Mouse (Mus musculus) CH12F3 (cell line): ENCODE data around the gene Ankrd33b.

Source experiments
- in situ Hi-C: fragments of 300-500 bp; cut with MboI; formaldehyde crosslinking; loops from 2 replicates; pipeline ENCODE4 v1.14.3; 2020; ENCODE audit warnings: low sequenced_read_pairs

The Ankrd33b gene

GRCm38 (mm10) chr15:31312001-31312400 is 55.5 kb downstream of the Ankrd33b start:
- in situ Hi-C loops, result no loop called here

- in situ Hi-C loops, result no loop called here
These were observed 58.0 kb downstream of the Ankrd33b start for GRCm38 (mm10) chr15:31309526-31309925.

- in situ Hi-C loops, result no loop called here
These were observed 60.8 kb downstream of the Ankrd33b start for GRCm38 (mm10) chr15:31306726-31307125.

GRCm38 (mm10) chr15:31305181-31305580 is 62.3 kb downstream of the Ankrd33b start:
- in situ Hi-C loops, result no loop called here

- in situ Hi-C loops, result no loop called here
These were observed 63.2 kb downstream of the Ankrd33b start for GRCm38 (mm10) chr15:31304302-31304701.

GRCm38 (mm10) chr15:31302293-31302990 is 65.1 kb downstream of the Ankrd33b start:
- in situ Hi-C loops, result no loop called here

GRCm38 (mm10) chr15:31299258-31299917 is 68.1 kb downstream of the Ankrd33b start:
- in situ Hi-C loops, result no loop called here

GRCm38 (mm10) chr15:31297777-31298137 is 69.8 kb downstream of the Ankrd33b start:
- in situ Hi-C loops, result no loop called here

- in situ Hi-C loops, result no loop called here
These were observed 70.4 kb downstream of the Ankrd33b start for GRCm38 (mm10) chr15:31296882-31297776.

GRCm38 (mm10) chr15:31294311-31294710 is 73.2 kb downstream of the Ankrd33b start:
- in situ Hi-C loops, result no loop called here

- in situ Hi-C loops, result no loop called here
These were observed 74.9 kb downstream of the Ankrd33b start for GRCm38 (mm10) chr15:31292627-31293026.

GRCm38 (mm10) chr15:31285695-31286094 is 81.8 kb downstream of the Ankrd33b start:
- in situ Hi-C loops, result no loop called here

- in situ Hi-C loops, result no loop called here
These were observed 82.4 kb downstream of the Ankrd33b start for GRCm38 (mm10) chr15:31284922-31285631.

- in situ Hi-C loops, result no loop called here
These were observed 83.4 kb downstream of the Ankrd33b start for GRCm38 (mm10) chr15:31284142-31284541.

GRCm38 (mm10) chr15:31282353-31282752 is 85.2 kb downstream of the Ankrd33b start:
- in situ Hi-C loops, result no loop called here

GRCm38 (mm10) chr15:31281830-31282229 is 85.7 kb downstream of the Ankrd33b start:
- in situ Hi-C loops, result no loop called here

- in situ Hi-C loops, result no loop called here
These were observed 86.8 kb downstream of the Ankrd33b start for GRCm38 (mm10) chr15:31280683-31281082.

- in situ Hi-C loops, result no loop called here
These were observed 87.5 kb downstream of the Ankrd33b start for GRCm38 (mm10) chr15:31280059-31280458.

GRCm38 (mm10) chr15:31279577-31280004 is 87.9 kb downstream of the Ankrd33b start:
- in situ Hi-C loops, result no loop called here

GRCm38 (mm10) chr15:31279120-31279519 is 88.4 kb downstream of the Ankrd33b start:
- in situ Hi-C loops, result no loop called here

GRCm38 (mm10) chr15:31278090-31278489 is 89.4 kb downstream of the Ankrd33b start:
- in situ Hi-C loops, result no loop called here
